Mouse (Mus musculus) brain, embryonic 14.5 days (tissue): ENCODE data around the gene Hes1. TPM values are rescaled to one million over a fixed set of nuclear protein-coding genes. Genes with fewer than 3 reads are reported as not detected.
A peak's percentile ranks its signal among the peaks of the same experiment; 100 is the strongest.
"Not testable (repeated sequence)": the region's sequence is repeated elsewhere in the genome, so short reads cannot be mapped to it uniquely, and the experiment has no call there.

Source experiments
- DNase-seq: peaks from one replicate; pipeline ENCODE4 v3.0.0-alpha.2; 2011; ENCODE audit warnings: low read depth
- CTCF ChIP-seq: fragments of 200-500 bp; IDR thresholded peaks from 2 replicates; pipeline ENCODE4 v1.5.1; 2012; ENCODE audit warnings: inconsistent platforms, mild to moderate bottlenecking, moderate library complexity, borderline replicate concordance; ENCODE audit not compliant: insufficient read depth, insufficient read length; ENCODE audit errors: extremely low read depth
- POLR2A ChIP-seq: fragments of 200-500 bp; IDR thresholded peaks from 2 replicates; pipeline ENCODE4 v1.6.1; 2012; ENCODE audit warnings: mild to moderate bottlenecking, inconsistent platforms, borderline replicate concordance; ENCODE audit not compliant: poor library complexity, insufficient read depth, insufficient read length, severe bottlenecking; ENCODE audit errors: extremely low read depth
- polyA plus RNA-seq: library from polyadenylated mRNA; depleted of rRNA; stranded (reverse); fragments of >200 nt; gene quantifications from 2 replicates; pipeline ENCODE4 v1.2.3, GENCODE M21; 2012; rRNA removed

Gene Hes1
- polyA plus RNA-seq, 1 experiment: 44.6 TPM

- peak; percentile 19; the same call in 1 of the 2 replicates for TF ChIP-seq CTCF
- TF ChIP-seq POLR2A: no peak
- no peak for DNase-seq
Measured at GRCm38 (mm10) chr16:30104363-30104762, 40.2 kb downstream of the Hes1 start.

GRCm38 (mm10) chr16:30105476-30105875, 41.3 kb downstream of the Hes1 start:
- no peak for DNase-seq
- no peak for TF ChIP-seq POLR2A
- TF ChIP-seq CTCF: no peak

GRCm38 (mm10) chr16:30108167-30108566, 44.0 kb downstream of the Hes1 start:
- not testable (repeated sequence) for DNase-seq

- DNase-seq: no peak
- TF ChIP-seq POLR2A (no peak), CTCF (no peak)
Measured at GRCm38 (mm10) chr16:30110466-30110865, 46.3 kb downstream of the Hes1 start.

- no peak for TF ChIP-seq CTCF
- no peak for TF ChIP-seq POLR2A
- no peak for DNase-seq
Measured at GRCm38 (mm10) chr16:30111069-30111468, 46.9 kb downstream of the Hes1 start.

- DNase-seq: no peak
- TF ChIP-seq POLR2A (no peak), CTCF (no peak)
Measured at GRCm38 (mm10) chr16:30111566-30111965, 47.4 kb downstream of the Hes1 start.

- DNase-seq: no peak
- TF ChIP-seq POLR2A: no peak
- no peak for TF ChIP-seq CTCF
Measured at GRCm38 (mm10) chr16:30113170-30113569, 49.0 kb downstream of the Hes1 start.

GRCm38 (mm10) chr16:30113800-30114199, 49.6 kb downstream of the Hes1 start:
- DNase-seq: no peak
- no peak for TF ChIP-seq CTCF

- TF ChIP-seq CTCF (no peak), POLR2A (no peak)
- no peak for DNase-seq
Measured at GRCm38 (mm10) chr16:30114451-30114850, 50.3 kb downstream of the Hes1 start.

Other genes starting within 250 kb of the Hes1 start
- not detected in 2 replicates for gene Cpn2, start 203.1 kb downstream of the Hes1 start, polyA plus RNA-seq
- gene Lrrc15, start 218.9 kb downstream of the Hes1 start, polyA plus RNA-seq: 0.15 and 0.41 TPM in 2 replicates
- 0.57 and 0.96 TPM in 2 replicates for gene Gp5, start 246.4 kb downstream of the Hes1 start, polyA plus RNA-seq